Mouse (Mus musculus) forebrain, embryonic 14.5 days (tissue): ENCODE data around the gene Spo11. TPM values are rescaled to one million over a fixed set of nuclear protein-coding genes. Genes with fewer than 3 reads are reported as not detected.

Experiments
- ATAC-seq: fragments of 200-750 bp; cut with Nextera tagmentation; 2 replicates; pipeline ENCODE4 v1.8.0; 2017; ENCODE audit warnings: mild to moderate bottlenecking, moderate library complexity
- DNase-seq: peaks from one replicate; pipeline ENCODE4 v3.0.0-alpha.2; 2015; ENCODE audit warnings: low spot score
- H3K27ac ChIP-seq: fragments of 300-500 bp; sonication (generic); 2 replicates; pipeline ENCODE4 v1.5.1; 2014; ENCODE audit warnings: low read depth, mild to moderate bottlenecking, control low read depth, low read length, moderate library complexity
- H3K27me3 ChIP-seq: fragments of 300-500 bp; sonication (generic); replicated peaks from 2 replicates; pipeline ENCODE4 v1.6.1; 2014; ENCODE audit warnings: low read length, control low read depth, mixed read lengths; ENCODE audit not compliant: control insufficient read depth, insufficient read depth
- H3K36me3 ChIP-seq: fragments of 300-500 bp; sonication (generic); 2 replicates; pipeline ENCODE4 v1.6.1; 2014; ENCODE audit warnings: low read length, control low read depth; ENCODE audit not compliant: control insufficient read depth, insufficient read depth
- H3K4me1 ChIP-seq: fragments of 300-500 bp; sonication (generic); 2 replicates; pipeline ENCODE4 v1.6.1; 2014; ENCODE audit warnings: antibody characterized with exemption, low read length, control low read depth; ENCODE audit not compliant: control insufficient read depth, insufficient read depth
- H3K4me2 ChIP-seq: fragments of 300-500 bp; sonication (generic); 2 replicates; pipeline ENCODE4 v1.6.1; 2014; ENCODE audit warnings: mild to moderate bottlenecking, control low read depth, low read length
- H3K4me3 ChIP-seq: fragments of 300-500 bp; sonication (generic); 2 replicates; pipeline ENCODE4 v1.5.1; 2014; ENCODE audit warnings: low read depth, low read length, control low read depth
- H3K9ac ChIP-seq: fragments of 300-500 bp; sonication (generic); 2 replicates; pipeline ENCODE4 v1.6.1; 2014; ENCODE audit warnings: mild to moderate bottlenecking, low read length, control low read depth, moderate library complexity
- H3K9me3 ChIP-seq: fragments of 300-500 bp; sonication (generic); replicated peaks from 2 replicates; pipeline ENCODE4 v1.6.1; 2016; ENCODE audit warnings: low read length, control low read depth, mixed read lengths; ENCODE audit not compliant: control insufficient read depth
- WGBS: fragments of 180-500 bp; shearing (Covaris S2); extraction: QIAGEN DNeasy Blood & Tissue Kit; methylation state at CpG from one replicate; pipeline ENCODE4 v1.1.7; 2014; 5-methylcytosine and 5-hydroxymethylcytosine counted together
- polyA plus RNA-seq: library from polyadenylated mRNA; unstranded; fragments of >200 nt; fragmentation: Nextera tagmentation; extraction: Ambion mirVana; gene quantifications from 2 replicates; pipeline ENCODE4 v1.2.1, GENCODE M21; 2014

Gene Spo11
- polyA plus RNA-seq, 1 experiment from 2014 or later: 0.95 TPM

DNA sequence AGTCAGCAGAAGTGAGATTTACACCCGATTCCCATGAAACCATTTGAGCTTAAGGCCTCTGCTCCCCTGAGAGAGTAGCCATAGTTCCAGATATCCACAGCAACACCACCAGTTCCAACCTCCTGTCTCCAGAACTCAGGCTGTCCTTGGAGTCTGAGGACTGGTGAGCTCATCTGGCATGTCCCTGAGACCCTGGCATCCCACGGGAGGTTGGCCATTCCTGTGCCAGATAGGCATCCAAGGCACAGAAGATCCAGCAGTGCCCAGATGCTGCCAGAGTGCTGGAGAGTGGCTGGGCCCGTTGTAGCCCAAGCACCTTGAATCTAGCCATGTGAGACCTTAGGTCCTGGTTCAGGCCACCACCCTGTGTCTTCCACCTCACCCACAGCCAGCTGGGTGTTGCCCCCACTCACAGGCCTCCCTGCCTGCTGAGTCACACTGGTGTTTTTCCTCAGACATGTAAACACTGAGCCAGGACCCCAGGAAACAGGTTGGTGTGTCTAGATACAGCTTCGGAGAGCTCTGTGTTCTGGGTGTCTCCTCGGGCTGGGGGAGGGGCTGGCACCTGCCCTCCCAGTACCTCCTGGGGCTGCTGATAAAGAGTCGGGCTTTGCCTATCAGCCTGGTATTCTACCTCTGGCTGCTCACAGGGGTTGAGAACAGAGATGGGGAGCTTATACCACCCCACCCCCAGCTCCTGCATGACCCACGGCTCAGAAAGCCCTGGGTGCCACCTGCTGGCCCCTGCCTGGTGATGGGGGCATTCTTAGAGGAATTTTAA lies 60.5 kb downstream of the Spo11 start:
- H3K27me3 ChIP-seq: no peaks in the 10 kb centered on the region
- WGBS: 72% methylated on average over 7 of the region's 7 CpGs
- H3K4me3 ChIP-seq: no peak overlapping the region
- no peak overlapping the region for H3K27ac ChIP-seq
- ATAC-seq: no peak
- peaks cover 29% of the 10 kb centered on the region for H3K36me3 ChIP-seq
- no peak overlapping the region for H3K4me2 ChIP-seq
- no peak overlapping the region for H3K9ac ChIP-seq
- no peak for DNase-seq
- no peaks in the 10 kb centered on the region for H3K4me1 ChIP-seq
- no peaks in the 10 kb centered on the region for H3K9me3 ChIP-seq

- Histone ChIP-seq H3K4me2 (no peak overlapping the region), H3K4me3 (no peak overlapping the region), H3K4me1 (no peaks in the 10 kb centered on the region), H3K36me3 (peaks cover 19% of the 10 kb centered on the region), H3K27ac (no peak overlapping the region), H3K9ac (no peak overlapping the region), H3K9me3 (no peaks in the 10 kb centered on the region), H3K27me3 (no peaks in the 10 kb centered on the region)
- WGBS: 93% methylated on average over 4 of the region's 4 CpGs
- ATAC-seq (no peak), DNase-seq (no peak)
Observed at GRCm38 (mm10) chr2:173039041-173039440, 61.5 kb downstream of the Spo11 start.

GRCm38 (mm10) chr2:173040803-173041202 lies 63.3 kb downstream of the Spo11 start:
- DNase-seq: no peak
- Histone ChIP-seq H3K4me3 (no peak overlapping the region), H3K9ac (no peak overlapping the region), H3K27me3 (no peaks in the 10 kb centered on the region), H3K27ac (no peak overlapping the region), H3K4me2 (no peak overlapping the region), H3K36me3 (0 out of 2 replicates have a peak, but pooled peaks cover 4% of the 10 kb centered on the region), H3K4me1 (no peaks in the 10 kb centered on the region), H3K9me3 (no peaks in the 10 kb centered on the region)
- ATAC-seq: no peak
- 80% methylated on average over 3 of the region's 3 CpGs for WGBS

GRCm38 (mm10) chr2:173041242-173041641 lies 63.7 kb downstream of the Spo11 start:
- 73% methylated on average over 5 of the region's 5 CpGs for WGBS

DNA sequence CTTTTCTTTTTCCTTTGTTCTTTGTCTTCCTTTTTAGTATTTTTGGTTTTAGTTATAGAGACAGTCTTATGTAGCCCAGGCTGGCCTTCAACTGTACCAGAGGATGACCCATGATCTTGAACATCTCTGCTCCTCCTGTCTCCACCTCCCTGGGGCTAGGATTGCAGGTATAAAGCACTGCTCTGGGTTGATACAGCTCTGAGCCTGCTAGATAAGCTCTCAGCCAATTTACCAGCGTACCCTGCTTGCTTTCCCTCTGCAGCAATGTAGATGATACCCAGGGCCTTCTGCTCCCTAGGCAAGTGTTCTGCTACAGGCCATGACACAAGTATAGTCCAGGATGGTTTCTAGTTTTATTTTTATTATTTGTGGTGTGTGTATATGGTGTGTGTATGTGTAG lies 64.4 kb downstream of the Spo11 start:
- Histone ChIP-seq H3K27me3 (no peaks in the 10 kb centered on the region), H3K36me3 (no peaks in the 10 kb centered on the region), H3K4me1 (no peaks in the 10 kb centered on the region), H3K4me3 (no peak overlapping the region), H3K4me2 (no peak overlapping the region), H3K27ac (no peak overlapping the region), H3K9me3 (no peaks in the 10 kb centered on the region), H3K9ac (no peak overlapping the region)
- WGBS: 78% methylated on average over 1 of the region's 1 CpGs
- DNase-seq: no peak
- ATAC-seq: no peak

More at GRCm38 (mm10) chr2:173041242-173041641, 63.7 kb downstream of the Spo11 start:
- H3K4me1 ChIP-seq: no peaks in the 10 kb centered on the region
- no peak overlapping the region for H3K27ac ChIP-seq
- no peak overlapping the region for H3K9ac ChIP-seq
- DNase-seq (no peak), ATAC-seq (no peak)
- no peak overlapping the region for H3K4me2 ChIP-seq
- no peaks in the 10 kb centered on the region for H3K9me3 ChIP-seq
- H3K4me3 ChIP-seq: no peak overlapping the region
- H3K36me3 ChIP-seq: 0 out of 2 replicates have a peak, but pooled peaks cover 1% of the 10 kb centered on the region
- no peaks in the 10 kb centered on the region for H3K27me3 ChIP-seq

DNA sequence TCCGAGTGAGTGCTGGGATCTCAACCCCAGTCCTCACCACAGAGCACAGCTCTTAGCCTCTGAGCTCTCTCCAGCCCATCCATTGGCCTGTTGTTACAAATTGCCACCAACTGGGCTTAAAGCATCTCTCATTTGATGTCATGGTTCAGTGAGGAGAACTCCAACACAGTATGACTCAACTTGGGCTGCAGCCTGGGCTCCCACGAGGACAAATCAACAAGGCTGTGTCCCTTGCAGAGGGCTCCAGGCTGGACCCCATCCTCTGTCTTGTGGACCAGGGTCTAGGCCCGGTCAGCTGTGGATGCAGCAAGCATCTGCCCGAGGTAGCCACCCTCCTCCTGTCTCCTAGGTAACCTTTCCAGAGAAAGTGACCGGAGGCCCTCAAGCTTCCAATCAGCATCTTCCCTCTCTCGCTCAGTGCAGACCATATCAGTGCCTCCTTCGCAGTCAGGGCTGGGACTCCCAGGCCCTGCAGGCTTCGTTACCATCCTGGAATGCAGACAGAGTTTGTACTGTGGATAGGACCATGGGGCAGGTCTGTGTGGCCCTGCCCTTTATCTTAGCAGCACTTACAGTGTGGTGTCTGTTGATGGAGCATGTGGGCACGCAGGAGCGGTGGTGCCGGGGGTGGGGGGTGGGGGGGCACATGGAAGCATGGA lies 65.1 kb downstream of the Spo11 start:
- H3K4me3 ChIP-seq: no peak overlapping the region
- H3K9me3 ChIP-seq: no peaks in the 10 kb centered on the region
- no peak overlapping the region for H3K27ac ChIP-seq
- ATAC-seq: no peak
- 66% methylated on average over 11 of the region's 11 CpGs for WGBS
- no peaks in the 10 kb centered on the region for H3K27me3 ChIP-seq
- H3K4me2 ChIP-seq: no peak overlapping the region
- no peak for DNase-seq
- H3K36me3 ChIP-seq: no peaks in the 10 kb centered on the region
- H3K4me1 ChIP-seq: no peaks in the 10 kb centered on the region
- no peak overlapping the region for H3K9ac ChIP-seq

Other genes with a start within 250 kb of the Spo11 start
- 8.7 and 11.4 TPM in 2 replicates for gene Bmp7, start 37.4 kb upstream of the Spo11 start, polyA plus RNA-seq
- gene Rae1, start 22.4 kb downstream of the Spo11 start, polyA plus RNA-seq: 148 and 156 TPM in 2 replicates
- 29.9 and 31.1 TPM in 2 replicates for gene Rbm38, start 42.8 kb downstream of the Spo11 start, polyA plus RNA-seq
- not detected in 2 replicates for gene Ctcfl, start 141.8 kb downstream of the Spo11 start, polyA plus RNA-seq
- not detected in 2 replicates for gene Pck1, start 175.3 kb downstream of the Spo11 start, polyA plus RNA-seq
- not detected in 2 replicates for gene Zbp1, start 241.2 kb downstream of the Spo11 start, polyA plus RNA-seq